Mouse (Mus musculus) neural tube, embryonic 13.5 days (tissue): ENCODE data around the gene Tomm7. TPM values are rescaled to one million over a fixed set of nuclear protein-coding genes. Genes with fewer than 3 reads are reported as not detected.
"Not testable (repeated sequence)": the region's sequence is repeated elsewhere in the genome, so short reads cannot be mapped to it uniquely, and the experiment has no call there.

Experiments used
- ATAC-seq: fragments of 200-750 bp; cut with Nextera tagmentation; 2 replicates; pipeline ENCODE4 v1.8.0; 2017; ENCODE audit warnings: low read depth, mild to moderate bottlenecking, moderate TSS enrichment, moderate library complexity
- H3K27ac ChIP-seq: fragments of 300-500 bp; sonication (generic); replicated peaks from 2 replicates; pipeline ENCODE4 v1.5.1; 2015; ENCODE audit warnings: moderate library complexity, mild to moderate bottlenecking, inconsistent platforms
- H3K27me3 ChIP-seq: fragments of 300-500 bp; sonication (generic); 2 replicates; pipeline ENCODE4 v1.6.1; 2015; ENCODE audit warnings: mild to moderate bottlenecking, inconsistent platforms
- H3K36me3 ChIP-seq: fragments of 300-500 bp; sonication (generic); 2 replicates; pipeline ENCODE4 v1.6.1; 2015; ENCODE audit warnings: mild to moderate bottlenecking, inconsistent platforms
- H3K4me1 ChIP-seq: fragments of 300-500 bp; sonication (generic); replicated peaks from 2 replicates; pipeline ENCODE4 v1.6.1; 2015; ENCODE audit warnings: inconsistent platforms
- H3K4me2 ChIP-seq: fragments of 300-500 bp; sonication (generic); 2 replicates; pipeline ENCODE4 v1.6.1; 2015; ENCODE audit warnings: inconsistent platforms, mild to moderate bottlenecking, moderate library complexity
- H3K4me3 ChIP-seq: fragments of 300-500 bp; sonication (generic); 2 replicates; pipeline ENCODE4 v1.5.1; 2015; ENCODE audit warnings: mild to moderate bottlenecking, inconsistent platforms
- H3K9ac ChIP-seq: fragments of 300-500 bp; sonication (generic); 2 replicates; pipeline ENCODE4 v1.6.1; 2015; ENCODE audit warnings: moderate library complexity, mild to moderate bottlenecking, inconsistent platforms
- H3K9me3 ChIP-seq: fragments of 300-500 bp; sonication (generic); 2 replicates; pipeline ENCODE4 v1.6.1; 2016; ENCODE audit warnings: inconsistent platforms
- WGBS: fragments of 180-500 bp; shearing (Covaris S2); methylation state at CpG from one replicate; pipeline ENCODE4 v1.1.7; 2015; 5-methylcytosine and 5-hydroxymethylcytosine counted together
- polyA plus RNA-seq: library from polyadenylated mRNA; unstranded; fragments of >200 nt; fragmentation: Nextera tagmentation; extraction: Ambion mirVana; gene quantifications from 2 replicates; pipeline ENCODE4 v1.2.1, GENCODE M21; 2015

The Tomm7 gene
- polyA plus RNA-seq, 1 experiment from 2014 or later: 98.8 TPM

- H3K27ac ChIP-seq: no peak overlapping the region
- no peaks in the 10 kb centered on the region for H3K4me1 ChIP-seq
- whole genome bisulfite sequencing: 83% methylated on average over 5 of the region's 5 CpGs
- no peaks in the 10 kb centered on the region for H3K9me3 ChIP-seq
- H3K9ac ChIP-seq: no peak overlapping the region
- H3K36me3 ChIP-seq: peaks cover 10% of the 10 kb centered on the region
- H3K4me2 ChIP-seq: no peak overlapping the region
- H3K27me3 ChIP-seq: no peaks in the 10 kb centered on the region
- H3K4me3 ChIP-seq: no peak overlapping the region
- ATAC-seq: no peak
These were observed 18.3 kb upstream of the Tomm7 start for GRCm38 (mm10) chr5:23862291-23862690.

- Histone ChIP-seq H3K9ac (no peak overlapping the region), H3K4me1 (no peaks in the 10 kb centered on the region), H3K9me3 (no peaks in the 10 kb centered on the region), H3K4me3 (no peak overlapping the region), H3K27ac (no peak overlapping the region), H3K36me3 (peaks cover 15% of the 10 kb centered on the region), H3K4me2 (no peak overlapping the region), H3K27me3 (no peaks in the 10 kb centered on the region)
- no peak for ATAC-seq
- WGBS: 93% methylated on average over 9 of the region's 9 CpGs
These were observed 17.8 kb upstream of the Tomm7 start for GRCm38 (mm10) chr5:23861721-23862120.

GRCm38 (mm10) chr5:23859896-23860295, 15.9 kb upstream of the Tomm7 start:
- 48% methylated on average over 5 of the region's 5 CpGs for WGBS
- Histone ChIP-seq H3K27me3 (no peaks in the 10 kb centered on the region), H3K9ac (no peak overlapping the region), H3K27ac (no peak overlapping the region), H3K4me1 (no peaks in the 10 kb centered on the region), H3K36me3 (peaks cover 34% of the 10 kb centered on the region), H3K9me3 (no peaks in the 10 kb centered on the region), H3K4me2 (no peak overlapping the region), H3K4me3 (no peak overlapping the region)
- no peak for ATAC-seq

- Histone ChIP-seq H3K4me2 (no peak overlapping the region), H3K27ac (no peak overlapping the region), H3K27me3 (no peaks in the 10 kb centered on the region), H3K36me3 (peaks cover 40% of the 10 kb centered on the region), H3K4me3 (no peak overlapping the region), H3K9ac (no peak overlapping the region), H3K4me1 (no peaks in the 10 kb centered on the region), H3K9me3 (no peaks in the 10 kb centered on the region)
- WGBS: 93% methylated on average over 1 of the region's 1 CpGs
- no peak for ATAC-seq
These were observed 15.2 kb upstream of the Tomm7 start for GRCm38 (mm10) chr5:23859087-23859718.

GRCm38 (mm10) chr5:23858643-23859042, 14.7 kb upstream of the Tomm7 start:
- ATAC-seq: no peak
- WGBS: 81% methylated on average over 7 of the region's 7 CpGs
- no peak overlapping the region for H3K27ac ChIP-seq

GRCm38 (mm10) chr5:23858001-23858400, 14.0 kb upstream of the Tomm7 start:
- Histone ChIP-seq H3K9ac (no peak overlapping the region), H3K36me3 (peaks cover 52% of the 10 kb centered on the region), H3K27ac (no peak overlapping the region), H3K4me2 (no peak overlapping the region), H3K9me3 (no peaks in the 10 kb centered on the region), H3K4me1 (no peaks in the 10 kb centered on the region), H3K27me3 (no peaks in the 10 kb centered on the region), H3K4me3 (no peak overlapping the region)
- WGBS: 83% methylated on average over 3 of the region's 3 CpGs
- ATAC-seq: no peak

More at GRCm38 (mm10) chr5:23858643-23859042, 14.7 kb upstream of the Tomm7 start:
- Histone ChIP-seq H3K4me3 (no peak overlapping the region), H3K9ac (no peak overlapping the region), H3K36me3 (peaks cover 46% of the 10 kb centered on the region), H3K4me1 (no peaks in the 10 kb centered on the region), H3K4me2 (no peak overlapping the region), H3K27me3 (no peaks in the 10 kb centered on the region), H3K9me3 (no peaks in the 10 kb centered on the region)

GRCm38 (mm10) chr5:23857189-23857588, 13.2 kb upstream of the Tomm7 start:
- ATAC-seq: no peak
- H3K36me3 ChIP-seq: peaks cover 59% of the 10 kb centered on the region
- no peaks in the 10 kb centered on the region for H3K9me3 ChIP-seq
- no peak overlapping the region for H3K9ac ChIP-seq
- no peak overlapping the region for H3K4me3 ChIP-seq
- no peak overlapping the region for H3K27ac ChIP-seq
- peaks cover under 1% of the 10 kb centered on the region; the same call in 1 of the 2 replicates for H3K4me1 ChIP-seq
- H3K4me2 ChIP-seq: no peak overlapping the region
- no peaks in the 10 kb centered on the region for H3K27me3 ChIP-seq

- no peaks in the 10 kb centered on the region for H3K9me3 ChIP-seq
- H3K9ac ChIP-seq: no peak overlapping the region
- H3K4me2 ChIP-seq: no peak overlapping the region
- no peak for ATAC-seq
- H3K36me3 ChIP-seq: peaks cover 59% of the 10 kb centered on the region
- no peaks in the 10 kb centered on the region for H3K27me3 ChIP-seq
- H3K4me3 ChIP-seq: no peak overlapping the region
- WGBS: 91% methylated on average over 1 of the region's 1 CpGs
- H3K4me1 ChIP-seq: peaks cover 10% of the 10 kb centered on the region
- H3K27ac ChIP-seq: no peak overlapping the region
These were observed 12.2 kb upstream of the Tomm7 start for GRCm38 (mm10) chr5:23856164-23856563.

- peaks cover 10% of the 10 kb centered on the region for H3K4me1 ChIP-seq
- H3K9ac ChIP-seq: no peak overlapping the region
- no peak overlapping the region for H3K4me2 ChIP-seq
- no peak overlapping the region for H3K27ac ChIP-seq
- H3K4me3 ChIP-seq: no peak overlapping the region
- H3K27me3 ChIP-seq: no peaks in the 10 kb centered on the region
- ATAC-seq: no peak
- 90% methylated on average over 6 of the region's 6 CpGs for WGBS
- H3K9me3 ChIP-seq: no peaks in the 10 kb centered on the region
- H3K36me3 ChIP-seq: peaks cover 59% of the 10 kb centered on the region
These were observed 11.5 kb upstream of the Tomm7 start for GRCm38 (mm10) chr5:23855484-23855883.

GRCm38 (mm10) chr5:23852916-23853315, 9.0 kb upstream of the Tomm7 start:
- H3K4me2 ChIP-seq, H3K9ac ChIP-seq, ATAC-seq, H3K4me1 ChIP-seq, H3K27me3 ChIP-seq, H3K9me3 ChIP-seq, H3K27ac ChIP-seq, H3K4me3 ChIP-seq: not testable (repeated sequence)
- 91% methylated on average over 1 of the region's 1 CpGs for WGBS
- peaks cover 56% of the 10 kb centered on the region for H3K36me3 ChIP-seq

- Histone ChIP-seq H3K4me3 (peak overlapping the region; percentile 87), H3K4me2 (peak overlapping the region; percentile 63), H3K27ac (peak overlapping the region; percentile 80; the same call in 1 of the 2 replicates), H3K9ac (peak overlapping the region; percentile 85), H3K36me3 (peaks cover 38% of the 10 kb centered on the region)
- 18% methylated on average over 4 of the region's 4 CpGs for WGBS
- H3K27me3 ChIP-seq, H3K4me1 ChIP-seq, H3K9me3 ChIP-seq: not testable (repeated sequence)
- ATAC-seq: peak; percentile 28; the same call in 1 of the 2 replicates
These were observed 7.2 kb upstream of the Tomm7 start for GRCm38 (mm10) chr5:23851160-23851555.

GRCm38 (mm10) chr5:23850345-23851159, 6.6 kb upstream of the Tomm7 start:
- peak overlapping the region; percentile 87 for H3K4me3 ChIP-seq
- H3K4me1 ChIP-seq: peaks cover 10% of the 10 kb centered on the region
- H3K27ac ChIP-seq: peak overlapping the region; percentile 80
- H3K27me3 ChIP-seq: no peaks in the 10 kb centered on the region
- under 1% methylated on average over 60 of the region's 61 CpGs for WGBS
- no peaks in the 10 kb centered on the region for H3K9me3 ChIP-seq
- H3K36me3 ChIP-seq: peaks cover 32% of the 10 kb centered on the region
- peak overlapping the region; percentile 85 for H3K9ac ChIP-seq
- peak overlapping the region; percentile 63 for H3K4me2 ChIP-seq
- ATAC-seq: peak; percentile 97
